Mouse (Mus musculus): Measurements from ENCODE around the gene Sema3g.
A peak's percentile ranks its signal among the peaks of the same experiment; 100 is the strongest.

Gene Sema3g

DNA sequence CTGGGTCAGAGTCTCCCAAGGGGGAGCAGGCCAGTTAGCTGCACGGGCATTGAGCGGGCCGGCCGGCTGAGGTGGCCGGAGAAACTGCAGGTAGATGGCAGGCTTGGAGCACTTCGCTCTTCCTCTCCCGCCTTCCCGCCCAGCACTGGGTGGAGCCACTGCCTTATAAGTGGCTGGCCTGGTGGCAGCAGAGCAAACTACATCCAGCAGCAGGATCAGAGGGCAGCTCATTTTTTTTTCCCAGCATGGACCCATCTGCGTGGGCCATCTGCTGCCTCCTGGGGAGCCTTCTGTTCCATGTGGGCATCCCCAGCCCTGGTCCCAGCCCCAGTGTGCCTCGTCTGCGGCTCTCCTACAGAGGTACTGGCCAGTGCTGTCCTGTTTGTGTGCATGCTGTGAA, at the start of gene Sema3g:
Gene Sema3g, plus strand, starts transcription at position 195 of the 400 bp plus-strand sequence.
- peak; percentile 60 for DNase-seq (ENCODE audit: extremely low spot score, low spot score)

DNA sequence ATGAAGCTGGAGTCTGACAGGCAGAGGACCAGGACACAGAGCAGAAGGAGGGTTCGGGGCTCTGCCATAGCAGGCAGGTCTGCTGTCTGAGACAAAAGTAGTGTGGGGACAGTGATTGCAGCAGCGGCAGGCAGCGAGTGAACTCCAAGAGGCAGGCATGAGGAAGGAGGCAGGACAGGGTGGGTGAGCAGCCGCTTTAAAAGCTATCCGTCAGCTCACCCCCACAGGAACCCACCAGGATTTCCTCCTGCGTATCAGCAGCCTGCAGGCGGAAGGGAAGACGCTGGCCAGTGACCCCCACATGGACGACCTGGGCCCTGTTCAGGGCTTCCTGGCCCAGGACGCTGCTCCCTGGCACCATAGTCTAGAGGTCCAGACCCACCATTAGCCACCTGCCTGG, 49.2 kb upstream of the Sema3g start, which contains the start of gene Stab1:
Gene Stab1, minus strand, starts transcription at position 217 of the 400 bp plus-strand sequence.
- no peak for DNase-seq (ENCODE audit: extremely low spot score, low spot score)

DNA sequence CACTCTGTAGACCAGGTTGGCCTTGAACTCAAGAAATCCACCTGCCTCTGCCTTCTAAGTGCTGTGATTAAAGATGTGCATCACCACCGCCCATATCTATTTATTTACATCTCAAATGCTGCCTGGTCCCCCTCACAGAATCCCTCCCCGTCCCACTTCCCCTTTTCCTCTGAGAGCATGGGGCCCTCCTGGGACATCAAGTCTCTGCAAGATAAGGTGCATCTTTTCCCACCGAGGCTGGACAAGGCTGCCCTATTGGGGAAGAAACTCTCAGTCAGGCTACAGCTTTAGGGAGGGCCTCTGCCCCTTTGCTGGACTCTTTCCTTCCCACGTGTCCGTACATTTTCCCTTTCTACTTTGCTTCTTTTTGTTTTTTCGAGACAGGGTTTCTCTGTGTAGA, 48.2 kb upstream of the Sema3g start:
- DNase-seq (ENCODE audit: extremely low spot score, low spot score) = no peak

DNA sequence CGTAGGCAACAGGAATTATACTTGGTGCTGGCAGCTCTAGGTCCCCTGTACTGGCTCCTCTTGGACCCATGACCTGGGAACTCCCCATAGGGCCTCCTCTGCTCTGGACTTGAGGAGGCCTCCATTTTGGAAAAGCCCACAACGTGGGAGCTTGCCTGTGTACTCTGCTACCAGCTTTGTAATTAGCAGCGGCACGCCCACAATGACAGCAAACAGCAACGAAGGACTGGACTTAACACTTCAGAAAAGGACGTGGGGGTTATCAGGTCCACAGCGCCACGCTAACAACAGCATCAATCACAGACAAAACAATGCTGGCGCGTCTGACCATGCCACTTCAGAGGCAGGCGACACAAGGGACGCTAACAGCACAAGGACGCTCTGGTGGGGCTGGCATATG, 46.7 kb upstream of the Sema3g start:
- DNase-seq (ENCODE audit: extremely low spot score, low spot score) = no peak

DNA sequence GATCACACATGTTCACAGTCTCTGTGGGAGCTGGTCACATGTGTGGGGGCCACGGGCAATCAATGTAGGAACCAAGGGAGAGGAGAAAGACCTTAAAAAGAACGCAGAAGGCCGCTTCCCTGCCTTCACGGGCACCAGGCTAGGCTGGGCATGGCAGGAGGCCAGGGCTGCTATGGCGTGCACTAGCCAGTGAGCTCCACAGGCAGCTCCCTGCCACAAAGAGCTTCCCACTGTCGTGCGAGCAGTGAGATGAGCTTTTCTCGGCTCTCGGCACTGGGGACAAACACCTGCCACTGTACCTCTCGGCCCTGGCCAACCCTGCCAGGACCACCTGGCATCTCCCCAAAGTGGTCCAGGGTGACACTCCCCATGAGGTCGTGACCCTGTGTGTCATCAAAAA, 46.3 kb upstream of the Sema3g start:
- no peak for DNase-seq (ENCODE audit: extremely low spot score, low spot score)

DNA sequence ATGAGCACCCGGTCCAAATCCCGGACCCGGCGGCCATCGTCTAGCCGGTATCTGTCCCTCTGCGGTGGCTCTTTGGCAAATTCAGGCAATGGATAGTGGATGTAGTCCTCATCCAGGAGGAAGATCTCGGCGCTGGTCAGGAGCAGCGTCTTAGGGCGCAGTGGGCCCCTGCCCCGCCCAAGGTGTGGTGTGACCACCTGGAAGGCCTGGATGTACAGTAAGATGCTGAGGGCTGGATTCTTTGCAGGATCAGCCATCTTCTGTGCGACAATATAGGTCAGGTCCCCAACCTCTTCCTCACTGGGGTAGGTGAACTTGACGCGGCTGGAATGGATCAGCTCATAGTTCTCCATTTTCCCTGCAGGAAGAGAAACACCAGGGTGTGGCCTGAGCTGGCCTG, 45.8 kb upstream of the Sema3g start:
- no peak for DNase-seq (ENCODE audit: extremely low spot score, low spot score)

DNA sequence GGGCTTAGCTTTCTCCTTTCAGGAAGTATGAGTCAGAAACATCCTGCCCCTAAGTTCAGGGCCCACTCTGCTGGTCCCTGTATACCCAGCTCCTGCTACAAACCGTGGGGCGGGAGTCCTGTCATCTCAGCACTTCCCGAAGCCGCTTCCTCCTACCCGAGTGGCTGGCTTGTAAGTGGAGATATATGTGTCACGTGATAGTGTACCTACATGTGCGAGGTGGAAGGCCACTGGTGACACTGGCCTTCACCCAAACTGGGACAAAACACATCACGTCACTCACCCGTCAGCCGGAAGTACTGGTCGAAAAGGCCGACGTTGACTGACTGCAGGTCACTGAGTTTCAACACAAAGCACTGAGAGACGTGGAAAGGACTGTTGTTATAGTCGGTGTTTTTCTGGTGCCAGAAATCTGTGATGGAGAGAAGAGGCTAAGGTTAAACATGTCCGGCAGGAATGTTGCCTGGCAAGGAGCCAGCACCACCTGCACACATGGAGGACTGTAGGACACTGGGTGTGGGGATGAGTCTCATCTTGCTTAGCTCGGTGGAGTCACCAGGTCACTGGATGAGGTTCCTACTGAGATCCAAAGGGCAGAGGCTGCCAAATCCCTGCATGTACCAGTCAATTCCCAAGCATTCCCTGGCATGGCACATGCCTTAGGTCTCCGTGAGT, 44.7 kb upstream of the Sema3g start:
- DNase-seq (ENCODE audit: extremely low spot score, low spot score) = no peak

DNA sequence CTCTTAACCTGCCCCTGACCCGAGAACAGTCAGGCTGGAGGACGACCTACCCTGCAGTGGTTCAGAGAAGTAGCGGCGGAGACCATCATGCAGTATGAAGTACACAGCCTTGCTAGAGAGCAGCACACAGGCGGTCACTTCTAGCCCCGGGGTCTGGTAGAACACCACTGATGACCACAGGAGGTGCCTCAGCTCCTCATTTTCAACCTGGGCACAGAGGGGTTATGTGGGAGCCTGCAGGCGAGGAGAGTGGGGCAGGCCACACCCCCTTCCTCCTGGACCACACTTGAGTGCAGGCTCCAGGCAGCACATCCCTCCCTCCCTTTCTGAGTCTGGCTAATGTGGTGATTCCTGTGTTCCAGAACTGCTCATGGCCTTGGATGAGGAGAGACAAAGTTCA, 44.1 kb upstream of the Sema3g start:
- no peak for DNase-seq (ENCODE audit: extremely low spot score, low spot score)

DNA sequence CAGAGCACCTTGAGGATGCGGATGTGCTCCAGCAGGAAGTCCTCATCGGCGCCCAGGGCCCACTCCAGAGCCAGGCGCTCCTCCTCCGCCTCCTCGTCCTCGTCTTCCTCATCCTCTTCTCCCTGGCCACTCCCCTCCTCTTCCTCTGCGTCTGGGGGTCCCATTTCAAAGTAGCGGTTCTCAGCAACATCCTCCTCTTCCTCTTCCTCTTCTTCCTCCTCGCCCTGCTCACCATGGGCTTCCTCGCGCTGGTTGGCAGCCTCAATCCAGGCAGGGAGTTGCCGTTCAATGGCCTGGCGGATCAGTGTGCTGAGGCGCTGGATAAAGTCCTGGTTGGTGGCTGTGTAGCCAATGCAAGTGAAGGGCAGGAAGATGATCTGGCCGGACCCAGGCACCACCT, 40.4 kb upstream of the Sema3g start:
- DNase-seq (ENCODE audit: extremely low spot score, low spot score) = no peak

DNA sequence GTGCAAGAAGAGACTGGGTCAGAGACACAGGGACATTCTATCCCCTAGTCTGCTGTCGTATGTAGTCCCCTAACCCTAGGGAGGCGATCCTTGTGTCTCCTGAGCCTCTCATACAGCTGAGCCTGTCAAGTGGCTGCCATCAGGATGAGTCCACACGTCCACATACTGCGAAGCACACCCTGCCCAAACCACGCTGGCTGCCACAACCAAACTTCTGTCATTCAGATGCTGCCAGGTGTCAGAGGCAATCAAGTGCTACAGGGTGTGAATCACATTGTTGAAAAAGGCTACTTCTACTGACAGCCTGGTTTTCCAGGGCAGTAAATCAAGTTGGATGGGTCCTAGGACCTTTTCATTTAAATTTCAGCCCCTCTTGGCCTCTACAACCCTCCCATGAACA, 39.9 kb upstream of the Sema3g start:
- DNase-seq (ENCODE audit: extremely low spot score, low spot score) = no peak

DNA sequence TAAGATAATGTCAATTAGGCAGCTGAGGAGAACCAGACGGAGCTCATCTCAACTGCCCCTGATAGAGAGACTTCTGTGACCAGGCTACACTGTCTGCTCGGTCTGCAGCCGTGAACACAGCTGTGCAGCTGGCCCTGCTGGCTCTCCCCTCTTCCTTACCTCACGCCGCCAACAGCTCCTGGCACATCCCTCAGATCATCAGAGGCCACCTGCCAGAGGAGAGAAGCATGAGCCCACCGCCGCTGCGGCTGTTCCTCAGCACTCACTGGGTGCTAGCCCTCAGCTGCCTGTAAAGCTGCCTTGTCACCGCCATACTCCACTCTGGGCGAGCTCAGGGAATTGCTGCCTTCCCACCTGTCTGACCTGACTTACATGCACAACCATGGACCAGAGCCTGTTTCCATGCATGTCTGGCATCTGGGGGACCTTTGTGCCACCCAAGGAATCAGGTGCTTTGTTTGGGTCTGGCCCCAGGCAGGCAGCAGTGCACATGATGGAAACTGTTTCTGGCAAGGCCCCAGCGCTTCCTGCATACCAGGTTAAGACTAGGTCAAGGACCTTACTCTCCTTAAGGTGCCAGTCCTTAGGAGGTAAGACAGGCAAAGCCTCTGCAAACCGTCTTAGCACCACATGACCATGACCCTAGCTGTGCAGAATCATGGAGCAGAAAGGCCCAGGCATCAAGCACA, 37.8 kb upstream of the Sema3g start:
- DNase-seq (ENCODE audit: extremely low spot score, low spot score) = no peak

DNA sequence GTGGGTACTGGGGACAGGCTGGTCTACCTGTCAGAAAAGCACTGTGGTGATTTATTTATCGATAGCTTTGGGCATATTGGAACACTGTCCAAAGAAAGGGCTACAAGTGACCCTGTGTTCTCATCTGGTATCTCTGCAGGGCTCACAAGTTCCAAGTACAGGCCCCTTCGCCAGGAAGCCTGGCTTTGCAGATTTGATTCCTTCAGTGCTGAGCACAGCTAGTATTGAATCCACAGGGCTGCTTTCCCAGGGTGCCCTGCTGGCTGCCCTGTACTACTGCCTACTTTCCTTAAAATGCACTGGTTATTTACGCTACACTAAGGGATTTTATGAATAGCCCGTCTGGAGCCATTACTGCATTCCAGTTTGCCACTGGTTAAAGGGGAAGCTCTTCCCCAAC, 36.1 kb upstream of the Sema3g start:
- DNase-seq (ENCODE audit: extremely low spot score, low spot score) = no peak

DNA sequence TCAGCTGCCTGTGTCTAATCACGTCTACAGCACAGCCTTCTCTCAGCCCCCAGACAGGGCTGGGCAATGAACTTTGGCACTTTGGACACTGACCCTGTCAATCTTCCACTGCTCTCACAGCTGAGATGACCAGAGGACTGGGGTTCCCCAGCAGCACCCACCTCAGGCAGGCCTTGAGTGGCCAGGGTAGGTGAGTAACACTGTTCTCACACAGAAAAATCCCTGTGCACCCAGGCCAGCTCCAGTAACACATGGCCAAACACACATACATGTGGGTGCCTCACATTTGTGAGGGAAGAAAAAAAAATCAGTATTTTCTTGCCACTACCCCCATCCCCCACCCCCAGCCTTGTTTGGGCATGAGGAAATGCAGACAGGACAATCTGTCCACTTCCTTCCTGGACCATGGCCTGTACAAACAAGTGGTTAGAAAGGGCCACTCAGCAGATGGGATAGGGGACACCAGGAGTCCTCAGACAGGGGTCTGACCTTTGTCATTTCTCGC, 34.8 kb upstream of the Sema3g start:
- no peak for DNase-seq (ENCODE audit: extremely low spot score, low spot score)

DNA sequence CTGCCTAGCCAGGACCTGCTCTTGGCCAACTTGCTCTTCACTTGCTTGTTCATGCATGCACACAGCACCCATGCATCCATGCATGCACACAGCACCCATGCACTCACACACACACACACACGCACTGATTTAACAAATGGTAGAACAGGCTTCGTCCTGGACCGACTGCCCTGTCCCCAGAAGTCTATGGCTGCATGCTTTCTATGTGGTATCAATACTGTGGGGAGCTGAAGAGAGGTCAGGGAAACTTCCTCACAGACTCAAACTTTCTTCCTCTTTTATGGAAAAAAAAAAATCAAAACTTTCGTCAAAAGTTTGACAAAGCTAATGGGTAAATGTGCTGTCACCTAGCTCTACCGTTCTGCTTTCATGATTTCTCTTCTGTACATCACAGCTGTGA, 34.1 kb upstream of the Sema3g start:
- DNase-seq (ENCODE audit: extremely low spot score, low spot score) = no peak

DNA sequence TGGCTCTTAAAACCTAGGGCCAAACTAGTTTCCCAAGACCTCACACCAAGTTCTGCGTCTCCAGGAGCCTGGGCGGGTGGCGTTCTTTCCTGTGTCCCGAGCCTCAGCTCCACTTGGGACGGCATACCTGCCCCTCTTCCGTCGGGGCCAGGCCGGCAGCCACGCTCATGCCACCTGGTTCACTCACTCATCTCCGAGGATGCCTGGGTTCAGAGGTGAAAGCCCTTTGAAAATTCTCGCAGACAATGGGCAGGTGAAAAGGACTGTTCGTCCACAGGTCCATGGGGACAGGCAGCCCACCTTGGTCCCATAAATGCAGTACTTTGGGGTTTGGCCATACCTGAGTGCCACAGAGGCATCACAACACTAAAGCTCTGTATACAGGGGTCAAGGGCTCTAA, 33.5 kb upstream of the Sema3g start:
- DNase-seq (ENCODE audit: extremely low spot score, low spot score) = no peak

DNA sequence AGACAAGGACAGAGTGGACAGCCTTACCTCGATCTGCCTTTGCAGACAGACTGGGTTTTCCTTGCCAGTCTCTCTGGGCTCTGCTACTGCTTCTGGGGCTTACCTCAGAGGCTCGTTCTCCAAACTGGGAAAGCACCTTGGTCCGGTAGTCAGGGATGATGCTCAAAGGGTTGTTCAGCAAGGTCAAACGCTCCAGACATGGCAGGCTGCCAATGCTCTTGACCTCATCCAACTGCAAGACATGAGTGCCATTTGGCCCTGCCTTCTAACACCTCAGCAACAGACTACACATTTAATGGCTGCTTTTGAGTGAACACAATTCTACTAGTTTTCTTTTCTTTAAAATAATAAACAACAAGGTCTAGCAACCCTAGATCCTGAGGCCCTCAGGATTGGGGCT, 31.0 kb upstream of the Sema3g start:
- DNase-seq (ENCODE audit: extremely low spot score, low spot score) = no peak

DNA sequence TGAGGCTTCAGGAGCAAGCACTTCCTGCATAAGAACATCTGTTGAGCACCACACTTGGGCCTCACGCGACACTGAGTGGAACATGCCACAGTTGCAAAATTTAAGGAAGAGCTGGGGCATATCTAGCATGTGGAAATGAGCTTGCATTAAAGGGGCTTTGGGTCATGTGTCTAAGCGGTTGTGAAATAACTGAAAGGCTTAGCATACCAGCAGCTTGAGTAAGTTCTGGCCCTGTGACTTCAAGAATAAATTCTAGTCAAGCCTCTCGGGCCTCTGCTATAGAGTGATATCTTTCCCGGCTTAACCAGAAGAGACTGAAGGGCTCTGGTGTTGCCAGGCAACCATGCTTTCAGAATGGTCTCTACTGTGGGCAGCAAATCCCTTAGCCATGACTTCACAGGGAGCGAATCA, 28.9 kb upstream of the Sema3g start:
- no peak for DNase-seq (ENCODE audit: extremely low spot score, low spot score)

DNA sequence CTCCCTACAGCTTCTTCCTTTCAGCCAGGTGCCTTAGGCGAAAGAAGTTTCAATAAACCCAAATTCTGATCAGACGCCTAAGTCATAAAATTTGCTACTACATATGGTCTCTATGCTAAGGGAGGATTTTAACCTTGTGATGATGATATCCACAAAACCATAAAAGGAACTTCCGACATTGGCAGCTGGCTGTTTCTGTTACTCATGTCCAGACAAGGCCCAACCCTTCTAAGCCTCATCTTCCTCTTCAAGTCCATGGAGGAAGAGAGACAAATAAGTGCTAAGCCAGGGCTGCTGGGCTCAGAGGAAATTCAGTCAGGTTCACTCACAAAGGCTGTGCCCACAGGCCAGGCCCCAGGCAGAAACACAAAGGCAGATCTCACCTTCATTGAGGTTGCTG, 28.3 kb upstream of the Sema3g start:
- no peak for DNase-seq (ENCODE audit: extremely low spot score, low spot score)

DNA sequence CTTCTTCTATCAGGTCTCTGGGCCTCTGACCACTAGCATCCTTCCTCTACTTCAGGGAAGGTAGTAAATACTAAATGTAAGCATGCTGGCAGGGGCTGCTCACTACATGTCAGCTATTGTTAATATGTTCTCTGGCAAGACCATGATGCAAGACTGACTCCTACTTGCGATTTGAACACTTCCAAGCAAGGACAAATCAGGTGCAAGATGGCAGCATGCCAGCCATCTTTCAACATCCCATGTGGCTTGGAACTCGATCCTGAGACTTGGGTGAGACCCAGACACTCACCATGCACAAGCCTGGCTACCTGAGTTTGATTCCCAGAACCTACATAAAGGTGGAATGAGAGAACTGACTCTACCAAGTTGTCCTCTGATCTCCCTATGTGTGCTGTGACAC, 25.7 kb upstream of the Sema3g start:
- no peak for DNase-seq (ENCODE audit: extremely low spot score, low spot score)

DNA sequence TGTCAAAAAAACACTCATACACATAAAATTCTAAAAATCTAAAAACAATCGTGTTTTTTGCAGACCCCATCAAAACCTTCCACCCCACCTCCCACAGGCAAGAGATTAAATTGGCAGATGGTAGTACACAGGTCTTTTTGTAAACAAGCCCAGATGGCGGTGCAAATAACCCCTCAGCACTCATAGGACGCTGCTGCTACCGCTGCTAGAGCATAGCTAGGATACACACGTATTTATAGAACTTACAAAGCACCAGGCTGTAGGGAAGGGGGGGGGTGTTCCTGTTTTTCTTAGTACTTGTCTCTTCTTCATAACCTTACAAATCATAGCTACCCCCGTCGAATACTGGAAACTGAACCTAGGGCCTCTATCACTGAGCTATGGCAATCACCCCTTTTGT, 23.9 kb upstream of the Sema3g start:
- DNase-seq (ENCODE audit: extremely low spot score, low spot score) = no peak

DNA sequence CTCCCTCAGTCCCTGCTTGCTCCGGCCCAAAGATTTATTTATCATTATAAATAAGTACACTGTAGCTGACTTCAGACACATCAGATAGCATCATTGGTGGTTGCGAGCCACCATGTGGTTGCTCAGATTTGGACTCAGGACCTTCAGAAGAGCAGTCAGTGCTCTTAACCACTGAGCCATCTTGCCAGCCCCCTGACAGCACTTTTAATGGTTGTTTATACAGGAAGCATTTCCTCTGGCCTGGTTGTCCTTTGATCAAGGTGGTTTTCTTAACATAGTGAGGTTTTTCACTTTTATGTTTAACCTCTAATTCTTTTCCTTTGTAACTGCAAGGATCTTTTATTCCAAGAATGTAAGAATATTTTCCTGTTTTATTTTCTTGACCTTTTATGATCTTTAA, 23.2 kb upstream of the Sema3g start:
- DNase-seq (ENCODE audit: extremely low spot score, low spot score) = no peak

DNA sequence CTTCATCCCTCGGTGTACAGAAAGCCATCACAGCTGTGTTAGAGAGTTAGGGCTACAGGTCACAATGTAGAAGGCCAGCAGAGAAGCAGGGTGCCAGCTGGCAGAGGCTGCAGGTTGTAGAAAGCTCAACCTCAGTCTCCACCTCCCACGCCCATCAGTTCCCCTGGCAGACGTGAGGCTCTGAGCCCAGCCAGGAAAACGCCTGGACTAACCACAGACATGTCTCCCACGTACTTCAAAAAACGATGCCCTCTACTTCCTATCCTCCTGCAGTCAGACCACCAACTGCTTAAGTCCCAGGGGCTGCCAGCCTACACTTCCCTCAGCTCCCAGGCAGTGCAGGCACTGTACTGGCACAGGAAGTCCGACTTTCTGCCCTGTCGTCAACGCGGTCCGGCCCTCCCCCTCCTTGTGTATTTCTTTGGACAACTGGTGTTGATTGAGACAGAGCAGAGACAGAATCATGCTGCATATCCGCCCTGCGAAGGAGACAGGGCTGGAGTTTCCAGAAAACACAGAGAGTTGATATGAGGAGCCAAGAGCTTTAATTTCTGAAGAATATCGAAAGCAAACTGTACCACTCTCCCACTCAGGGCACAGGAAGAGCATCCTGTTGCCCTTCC, 22.7 kb upstream of the Sema3g start:
- DNase-seq (ENCODE audit: extremely low spot score, low spot score) = no peak

DNA sequence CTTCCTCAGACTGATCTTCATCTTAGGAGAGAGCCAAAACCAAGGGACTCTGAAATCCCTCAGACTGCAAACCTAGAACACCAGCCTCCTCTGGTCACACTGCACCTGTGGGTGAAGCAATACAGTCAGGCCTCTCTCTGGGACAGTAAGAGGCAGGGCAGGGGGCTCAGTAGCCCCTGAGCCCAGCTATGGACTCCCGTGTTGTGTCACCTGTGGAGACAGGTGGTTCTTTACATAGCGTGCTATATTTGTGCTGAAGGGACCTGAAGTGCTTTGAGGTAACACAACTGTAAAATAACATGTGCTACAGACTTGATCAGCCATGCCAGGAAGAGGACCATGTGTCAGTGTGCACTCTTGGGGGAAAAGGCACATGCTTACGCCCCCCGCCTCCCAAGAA, 22.1 kb upstream of the Sema3g start:
- DNase-seq (ENCODE audit: extremely low spot score, low spot score) = no peak
